Mouse (Mus musculus): Measurements from ENCODE around the gene Sh3glb2. TPM values are rescaled to one million over a fixed set of nuclear protein-coding genes. Genes with fewer than 3 reads are reported as not detected.

The Sh3glb2 gene
- polyA plus RNA-seq, 1 experiment: 39.7 TPM

- Histone ChIP-seq H3K4me3 (ENCODE audit: insufficient read depth, low read length) (no peak overlapping the region), H3K4me1 (ENCODE audit: control insufficient read depth, insufficient read depth, low read length) (peaks cover 3% of the 10 kb centered on the region; the same call in 1 of the 2 replicates), H3K27ac (ENCODE audit: insufficient read depth, low read length) (no peak overlapping the region)
- TF ChIP-seq POLR2A (IDR thresholded peaks at IDR 0.05; ENCODE audit: low read depth, low read length) (no peak), CTCF (IDR thresholded peaks at IDR 0.05; ENCODE audit: borderline replicate concordance, insufficient read depth, low read length) (no peak)
These were observed 38.9 kb upstream of the Sh3glb2 start for GRCm38 (mm10) chr2:30397986-30398512.

GRCm38 (mm10) chr2:30396246-30396645 lies 37.1 kb upstream of the Sh3glb2 start:
- Histone ChIP-seq H3K4me3 (ENCODE audit: insufficient read depth, low read length) (no peak overlapping the region), H3K27ac (ENCODE audit: insufficient read depth, low read length) (no peak overlapping the region), H3K4me1 (ENCODE audit: control insufficient read depth, insufficient read depth, low read length) (peaks cover 3% of the 10 kb centered on the region; the same call in 1 of the 2 replicates)
- no peak for TF ChIP-seq CTCF (IDR thresholded peaks at IDR 0.05; ENCODE audit: borderline replicate concordance, insufficient read depth, low read length)
- no peak for TF ChIP-seq POLR2A (IDR thresholded peaks at IDR 0.05; ENCODE audit: low read depth, low read length)

- peaks cover 3% of the 10 kb centered on the region; the same call in 1 of the 2 replicates for H3K4me1 ChIP-seq (ENCODE audit: control insufficient read depth, insufficient read depth, low read length)
- no peak overlapping the region for H3K27ac ChIP-seq (ENCODE audit: insufficient read depth, low read length)
- no peak for TF ChIP-seq POLR2A (IDR thresholded peaks at IDR 0.05; ENCODE audit: low read depth, low read length)
- TF ChIP-seq CTCF (IDR thresholded peaks at IDR 0.05; ENCODE audit: borderline replicate concordance, insufficient read depth, low read length): no peak
- H3K4me3 ChIP-seq (ENCODE audit: insufficient read depth, low read length): no peak overlapping the region
These were observed 36.6 kb upstream of the Sh3glb2 start for GRCm38 (mm10) chr2:30395757-30396156.

GRCm38 (mm10) chr2:30393370-30393656 lies 34.2 kb upstream of the Sh3glb2 start:
- Histone ChIP-seq H3K4me1 (ENCODE audit: control insufficient read depth, insufficient read depth, low read length) (peaks cover 3% of the 10 kb centered on the region; the same call in 1 of the 2 replicates), H3K27ac (ENCODE audit: insufficient read depth, low read length) (peak overlapping the region; percentile 38; the same call in 1 of the 2 replicates), H3K4me3 (ENCODE audit: insufficient read depth, low read length) (peak overlapping the region; percentile 76)
- no peak for TF ChIP-seq POLR2A (IDR thresholded peaks at IDR 0.05; ENCODE audit: low read depth, low read length)
- no peak for TF ChIP-seq CTCF (IDR thresholded peaks at IDR 0.05; ENCODE audit: borderline replicate concordance, insufficient read depth, low read length)

GRCm38 (mm10) chr2:30392577-30393369 lies 33.6 kb upstream of the Sh3glb2 start:
- Histone ChIP-seq H3K4me3 (ENCODE audit: insufficient read depth, low read length) (peak overlapping the region; percentile 76), H3K4me1 (ENCODE audit: control insufficient read depth, insufficient read depth, low read length) (peaks cover 3% of the 10 kb centered on the region; the same call in 1 of the 2 replicates), H3K27ac (ENCODE audit: insufficient read depth, low read length) (peak overlapping the region; percentile 45; the same call in 1 of the 2 replicates)
- TF ChIP-seq POLR2A (IDR thresholded peaks at IDR 0.05; ENCODE audit: low read depth, low read length) (peak; percentile 74), CTCF (IDR thresholded peaks at IDR 0.05; ENCODE audit: borderline replicate concordance, insufficient read depth, low read length) (no peak)

GRCm38 (mm10) chr2:30392114-30392576 lies 33.0 kb upstream of the Sh3glb2 start, which contains the start of gene Dolpp1:
Dolpp1 (plus strand) TSS chr2:30392254.
- TF ChIP-seq CTCF (IDR thresholded peaks at IDR 0.05; ENCODE audit: borderline replicate concordance, insufficient read depth, low read length): no peak
- TF ChIP-seq POLR2A (IDR thresholded peaks at IDR 0.05; ENCODE audit: low read depth, low read length): peak; percentile 65; the same call in 1 of the 2 replicates
- Histone ChIP-seq H3K4me3 (ENCODE audit: insufficient read depth, low read length) (peak within 1 kb of the TSS; percentile 76), H3K4me1 (ENCODE audit: control insufficient read depth, insufficient read depth, low read length) (peaks cover 3% of the 10 kb centered on the region; the same call in 1 of the 2 replicates), H3K27ac (ENCODE audit: insufficient read depth, low read length) (peak within 1 kb of the TSS; percentile 45)

GRCm38 (mm10) chr2:30389000-30389399 lies 29.9 kb upstream of the Sh3glb2 start:
- TF ChIP-seq POLR2A (IDR thresholded peaks at IDR 0.05; ENCODE audit: low read depth, low read length) (no peak), CTCF (IDR thresholded peaks at IDR 0.05; ENCODE audit: borderline replicate concordance, insufficient read depth, low read length) (no peak)
- H3K27ac ChIP-seq (ENCODE audit: insufficient read depth, low read length): no peak overlapping the region
- peaks cover 3% of the 10 kb centered on the region; the same call in 1 of the 2 replicates for H3K4me1 ChIP-seq (ENCODE audit: control insufficient read depth, insufficient read depth, low read length)
- H3K4me3 ChIP-seq (ENCODE audit: insufficient read depth, low read length): no peak overlapping the region

- H3K4me3 ChIP-seq (ENCODE audit: insufficient read depth, low read length): no peak overlapping the region
- H3K27ac ChIP-seq (ENCODE audit: insufficient read depth, low read length): no peak overlapping the region
- TF ChIP-seq POLR2A (IDR thresholded peaks at IDR 0.05; ENCODE audit: low read depth, low read length): no peak
- no peaks in the 10 kb centered on the region for H3K4me1 ChIP-seq (ENCODE audit: control insufficient read depth, insufficient read depth, low read length)
These were observed 27.8 kb upstream of the Sh3glb2 start for GRCm38 (mm10) chr2:30386913-30387312.

GRCm38 (mm10) chr2:30385591-30385990 lies 26.5 kb upstream of the Sh3glb2 start:
- Histone ChIP-seq H3K4me1 (ENCODE audit: control insufficient read depth, insufficient read depth, low read length) (no peaks in the 10 kb centered on the region), H3K4me3 (ENCODE audit: insufficient read depth, low read length) (no peak overlapping the region), H3K27ac (ENCODE audit: insufficient read depth, low read length) (no peak overlapping the region)
- TF ChIP-seq POLR2A (IDR thresholded peaks at IDR 0.05; ENCODE audit: low read depth, low read length): no peak
- TF ChIP-seq CTCF (IDR thresholded peaks at IDR 0.05; ENCODE audit: borderline replicate concordance, insufficient read depth, low read length): no peak

- no peak overlapping the region for H3K27ac ChIP-seq (ENCODE audit: insufficient read depth, low read length)
- TF ChIP-seq CTCF (IDR thresholded peaks at IDR 0.05; ENCODE audit: borderline replicate concordance, insufficient read depth, low read length) (no peak), POLR2A (IDR thresholded peaks at IDR 0.05; ENCODE audit: low read depth, low read length) (no peak)
- H3K4me1 ChIP-seq (ENCODE audit: control insufficient read depth, insufficient read depth, low read length): no peaks in the 10 kb centered on the region
- no peak overlapping the region for H3K4me3 ChIP-seq (ENCODE audit: insufficient read depth, low read length)
These were observed 25.7 kb upstream of the Sh3glb2 start for GRCm38 (mm10) chr2:30384814-30385213.

Measured in embryonic fibroblast, embryonic 13.5 days (primary cell).